Mouse (Mus musculus): Measurements from ENCODE around the gene Syne1.

GRCm38 (mm10) chr10:5058876-5059275, 492.4 kb downstream of the Syne1 start:
- TF ChIP-seq HCFC1 (IDR thresholded peaks at IDR 0.05; ENCODE audit: borderline replicate concordance, insufficient read depth, low read length) (no peak), MAFK (IDR thresholded peaks at IDR 0.05; ENCODE audit: insufficient read depth, low read depth, low read length) (no peak), ZNF384 (IDR thresholded peaks at IDR 0.05; ENCODE audit: low read depth, low read length) (no peak), CHD2 (IDR thresholded peaks at IDR 0.05; ENCODE audit: low read depth, low read length) (no peak)
